Mouse (Mus musculus) limb, embryonic 10.5 days (tissue): ENCODE results near the gene Igf1r. TPM values are rescaled to one million over a fixed set of nuclear protein-coding genes. Genes with fewer than 3 reads are reported as not detected.

Experiments used
- DNase-seq: peaks from one replicate; pipeline ENCODE4 v3.0.0-alpha.2; 2017; ENCODE audit warnings: low spot score
- H3K27ac ChIP-seq: fragments of 300-500 bp; sonication (generic); 2 replicates; pipeline ENCODE4 v1.5.1; 2016; ENCODE audit warnings: mild to moderate bottlenecking
- H3K27me3 ChIP-seq: fragments of 300-500 bp; sonication (generic); 2 replicates; pipeline ENCODE4 v1.6.1; 2016; ENCODE audit warnings: low read depth, mild to moderate bottlenecking; ENCODE audit not compliant: poor library complexity, severe bottlenecking
- H3K36me3 ChIP-seq: fragments of 300-500 bp; sonication (generic); 2 replicates; pipeline ENCODE4 v1.6.1; 2016; ENCODE audit warnings: mild to moderate bottlenecking, moderate library complexity
- H3K4me1 ChIP-seq: fragments of 300-500 bp; sonication (generic); 2 replicates; pipeline ENCODE4 v1.6.1; 2016
- H3K4me3 ChIP-seq: fragments of 300-500 bp; sonication (generic); 2 replicates; pipeline ENCODE4 v1.5.1; 2016; ENCODE audit warnings: mild to moderate bottlenecking, moderate library complexity
- H3K9me3 ChIP-seq: fragments of 300-500 bp; sonication (generic); replicated peaks from 2 replicates; pipeline ENCODE4 v1.6.1; 2016; ENCODE audit warnings: mild to moderate bottlenecking
- WGBS: fragments of 180-500 bp; shearing (Covaris S2); methylation state at CpG from one replicate; pipeline ENCODE4 v1.1.7; 2016; 5-methylcytosine and 5-hydroxymethylcytosine counted together
- polyA plus RNA-seq: library from polyadenylated mRNA; unstranded; fragments of >200 nt; fragmentation: Nextera tagmentation; extraction: Ambion mirVana; gene quantifications from 2 replicates; pipeline ENCODE4 v1.2.1, GENCODE M21; 2016

Gene Igf1r
- polyA plus RNA-seq, 1 experiment from 2014 or later = 27.9 TPM

DNA sequence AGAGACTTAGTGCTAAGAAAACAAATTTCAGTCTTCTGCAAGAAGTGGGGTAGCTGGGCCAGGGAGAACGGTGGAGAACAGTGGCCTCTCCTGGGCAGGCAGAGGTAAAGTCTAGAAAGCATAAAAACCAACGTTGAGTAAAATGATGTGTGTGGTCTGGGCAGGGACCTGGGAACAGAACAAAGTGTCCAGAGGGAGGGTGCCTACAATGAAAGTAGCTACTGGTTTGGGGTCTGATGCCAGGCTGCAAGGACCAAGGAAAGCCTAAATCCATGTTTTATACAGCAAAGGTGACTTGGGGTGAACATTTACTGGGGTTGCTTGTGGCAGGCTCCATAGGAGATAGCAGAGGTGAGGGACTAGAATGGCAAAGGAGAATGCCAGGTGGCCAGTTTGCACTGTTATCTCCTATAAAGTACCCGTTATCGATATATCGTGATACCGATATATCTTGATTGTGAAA, 175.2 kb downstream of the Igf1r start:
- peak overlapping the region; percentile 93 for H3K27ac ChIP-seq
- no peaks in the 10 kb centered on the region for H3K27me3 ChIP-seq
- WGBS = 44% methylated on average over 6 of the region's 6 CpGs
- H3K4me3 ChIP-seq = peak overlapping the region; percentile 74
- H3K4me1 ChIP-seq = peaks cover 39% of the 10 kb centered on the region
- no peaks in the 10 kb centered on the region for H3K36me3 ChIP-seq
- DNase-seq = no peak
- H3K9me3 ChIP-seq = no peaks in the 10 kb centered on the region

DNA sequence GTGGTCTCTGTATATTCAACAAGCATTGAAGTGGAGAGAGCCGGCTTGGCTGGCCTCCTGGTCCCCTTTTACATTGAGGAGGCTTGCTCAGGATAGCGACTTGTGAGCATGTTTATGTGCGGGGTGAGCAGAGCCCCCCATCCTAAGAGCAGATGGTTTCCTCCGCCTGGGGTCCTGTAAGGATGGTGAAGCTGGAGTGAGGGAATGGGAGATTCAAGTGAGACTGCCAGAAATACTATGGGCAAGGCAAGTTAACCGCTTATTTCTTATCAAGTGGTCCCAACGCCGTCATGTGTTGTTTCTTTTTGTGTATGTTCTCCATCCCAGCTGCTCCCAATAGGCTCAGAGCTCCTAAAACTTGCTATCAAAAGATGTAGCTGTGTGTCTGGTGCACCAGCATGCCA, 175.6 kb downstream of the Igf1r start:
- H3K27me3 ChIP-seq = no peaks in the 10 kb centered on the region
- H3K36me3 ChIP-seq = no peaks in the 10 kb centered on the region
- 17% methylated on average over 7 of the region's 7 CpGs for WGBS
- H3K9me3 ChIP-seq = no peaks in the 10 kb centered on the region
- peaks cover 40% of the 10 kb centered on the region for H3K4me1 ChIP-seq
- peak overlapping the region; percentile 93 for H3K27ac ChIP-seq
- DNase-seq = no peak
- peak overlapping the region; percentile 74 for H3K4me3 ChIP-seq

DNA sequence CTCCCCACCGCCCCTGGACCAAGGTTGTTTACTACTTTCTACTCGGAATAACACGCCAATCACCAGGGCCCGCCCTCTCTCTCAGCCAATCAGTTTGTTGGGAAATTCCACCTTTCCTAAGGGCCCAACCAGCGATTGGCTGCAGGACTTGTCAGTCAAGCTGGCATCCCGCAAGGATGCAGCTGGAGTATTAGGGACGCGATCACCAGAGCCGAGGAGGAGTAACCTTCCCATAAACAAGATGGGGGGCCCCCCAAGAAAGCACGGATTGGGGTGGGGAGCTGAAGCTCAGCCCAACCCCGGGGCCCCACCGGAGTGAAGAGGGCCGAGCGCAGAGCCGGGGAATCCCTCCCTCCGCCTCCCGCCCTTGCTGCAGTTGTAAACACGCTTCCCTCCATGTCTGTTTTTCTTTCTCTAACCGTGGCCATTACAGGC, 176.5 kb downstream of the Igf1r start:
- Histone ChIP-seq H3K27ac (peak overlapping the region; percentile 93), H3K4me3 (peak overlapping the region; percentile 74), H3K4me1 (peaks cover 45% of the 10 kb centered on the region), H3K9me3 (no peaks in the 10 kb centered on the region), H3K36me3 (no peaks in the 10 kb centered on the region), H3K27me3 (no peaks in the 10 kb centered on the region)
- peak; percentile 96 for DNase-seq
- WGBS = under 1% methylated on average over 19 of the region's 19 CpGs

DNA sequence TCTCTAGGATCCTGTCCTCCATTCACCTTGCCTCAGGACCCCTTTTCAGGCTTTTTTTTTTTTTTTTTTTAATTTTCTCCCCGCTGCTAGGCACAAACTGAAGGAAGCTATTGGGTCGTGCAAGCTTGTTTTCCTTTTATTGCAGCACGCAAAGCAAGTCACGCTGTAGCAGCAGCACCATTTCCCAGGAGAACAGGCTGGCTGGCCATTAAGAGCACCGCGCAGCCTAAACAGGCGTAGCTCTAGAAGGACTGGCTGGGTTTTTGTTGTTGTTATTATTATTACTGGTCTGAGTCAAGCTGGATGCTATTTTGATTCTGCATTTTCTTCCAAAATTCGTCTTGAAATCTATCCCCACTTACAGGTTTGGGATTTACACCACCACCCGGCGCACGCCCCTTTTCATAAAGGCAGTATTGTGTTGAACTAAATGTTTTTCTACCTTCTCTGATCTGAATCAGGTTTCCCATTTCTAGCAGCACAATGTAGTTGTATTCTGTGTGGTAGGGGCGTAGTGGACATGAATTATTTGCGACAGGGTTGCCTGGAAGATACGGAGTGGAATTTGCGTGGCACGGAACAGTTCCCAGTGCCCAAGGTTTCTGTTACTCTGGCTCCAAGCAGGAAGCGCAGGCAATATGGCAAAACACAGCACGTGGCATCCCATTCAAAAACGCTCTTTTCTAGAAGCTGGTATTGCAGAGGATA, 177.1 kb downstream of the Igf1r start:
- Histone ChIP-seq H3K9me3 (no peaks in the 10 kb centered on the region), H3K4me3 (peak overlapping the region; percentile 74), H3K36me3 (no peaks in the 10 kb centered on the region), H3K27me3 (no peaks in the 10 kb centered on the region), H3K27ac (peak overlapping the region; percentile 93), H3K4me1 (peaks cover 45% of the 10 kb centered on the region)
- DNase-seq = peak; percentile 88
- WGBS = 4% methylated on average over 19 of the region's 19 CpGs

DNA sequence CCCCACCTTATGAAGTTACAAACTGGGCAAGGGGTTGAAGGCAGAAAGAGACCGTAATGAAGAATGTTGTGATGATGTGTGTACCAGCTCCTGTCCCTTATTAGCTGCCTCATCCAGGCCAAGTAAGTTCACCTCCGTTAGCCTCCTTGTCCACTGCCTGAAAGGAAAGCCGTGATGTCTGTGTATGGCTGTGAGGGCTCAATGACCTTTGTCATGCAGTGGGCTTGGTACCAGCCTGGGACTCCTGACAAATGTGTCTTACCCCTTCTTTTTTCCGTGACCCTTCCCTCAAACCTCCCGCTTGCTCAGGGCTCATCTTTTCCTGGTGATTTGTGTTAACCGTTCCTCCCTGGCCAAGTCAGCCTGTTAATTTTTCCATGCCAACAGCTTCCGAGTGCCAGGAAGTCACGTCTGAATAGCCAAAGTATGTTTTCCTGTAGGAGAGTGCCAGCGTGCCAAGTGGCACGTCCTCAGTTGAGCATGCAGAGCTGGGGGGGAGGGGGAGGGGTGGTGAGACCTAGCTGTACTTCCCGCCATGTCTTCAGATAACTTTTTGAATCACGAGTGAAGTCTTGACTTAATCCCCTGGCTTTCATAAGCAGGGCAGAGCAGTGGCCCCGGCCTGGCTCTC, 178.4 kb downstream of the Igf1r start:
- Histone ChIP-seq H3K4me3 (no peak overlapping the region), H3K4me1 (peaks cover 45% of the 10 kb centered on the region), H3K36me3 (no peaks in the 10 kb centered on the region), H3K9me3 (no peaks in the 10 kb centered on the region), H3K27me3 (no peaks in the 10 kb centered on the region), H3K27ac (peak overlapping the region; percentile 93)
- 75% methylated on average over 13 of the region's 13 CpGs for WGBS
- no peak for DNase-seq

DNA sequence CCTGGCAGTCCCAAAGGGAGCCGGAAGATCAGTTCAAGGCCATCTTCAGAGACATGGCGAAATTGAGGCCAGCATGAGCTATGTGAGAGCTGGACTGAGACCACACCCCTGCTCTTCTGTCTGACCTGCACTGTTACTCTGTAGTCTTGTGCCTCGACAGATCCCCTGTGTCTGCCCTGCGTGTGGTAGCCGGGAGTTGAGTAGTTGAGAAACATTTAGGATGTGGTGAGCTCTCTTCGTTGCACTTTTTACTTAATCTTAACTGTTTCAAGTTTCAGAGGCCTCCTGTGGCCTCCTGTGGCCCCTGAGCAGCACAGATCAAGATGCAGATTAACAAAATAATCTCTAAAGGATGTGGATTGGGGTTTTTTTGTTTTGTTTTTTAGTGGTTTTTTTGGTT, 181.1 kb downstream of the Igf1r start:
- Histone ChIP-seq H3K36me3 (peaks cover 9% of the 10 kb centered on the region; the same call in 1 of the 2 replicates), H3K9me3 (no peaks in the 10 kb centered on the region), H3K27me3 (no peaks in the 10 kb centered on the region), H3K4me3 (no peak overlapping the region), H3K27ac (no peak overlapping the region), H3K4me1 (peaks cover 37% of the 10 kb centered on the region)
- no peak for DNase-seq
- 63% methylated on average over 6 of the region's 6 CpGs for WGBS

DNA sequence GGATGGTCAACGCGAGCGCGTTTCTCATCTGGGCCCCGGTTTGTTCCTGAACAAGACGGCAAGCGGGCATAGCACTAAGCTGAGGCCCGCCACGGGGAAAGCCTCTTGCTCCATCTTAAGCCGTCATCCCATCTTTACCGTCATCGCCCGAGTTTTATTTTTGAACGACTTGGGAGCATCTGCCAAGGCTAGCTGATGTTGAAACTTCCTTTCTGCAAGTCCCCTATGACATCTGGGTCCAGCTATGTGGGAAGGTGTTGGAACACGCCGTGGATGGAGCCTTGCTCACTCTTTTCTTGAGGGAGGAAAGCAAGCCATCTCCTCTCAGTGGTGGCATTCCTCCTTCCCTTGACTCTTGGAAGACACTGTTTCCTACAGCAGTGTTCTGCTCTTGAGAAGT, 182.3 kb downstream of the Igf1r start:
- Histone ChIP-seq H3K36me3 (peaks cover 11% of the 10 kb centered on the region; the same call in 1 of the 2 replicates), H3K9me3 (no peaks in the 10 kb centered on the region), H3K4me3 (no peak overlapping the region), H3K27me3 (no peaks in the 10 kb centered on the region), H3K4me1 (peaks cover 46% of the 10 kb centered on the region), H3K27ac (no peak overlapping the region)
- 94% methylated on average over 16 of the region's 16 CpGs for WGBS
- no peak for DNase-seq

DNA sequence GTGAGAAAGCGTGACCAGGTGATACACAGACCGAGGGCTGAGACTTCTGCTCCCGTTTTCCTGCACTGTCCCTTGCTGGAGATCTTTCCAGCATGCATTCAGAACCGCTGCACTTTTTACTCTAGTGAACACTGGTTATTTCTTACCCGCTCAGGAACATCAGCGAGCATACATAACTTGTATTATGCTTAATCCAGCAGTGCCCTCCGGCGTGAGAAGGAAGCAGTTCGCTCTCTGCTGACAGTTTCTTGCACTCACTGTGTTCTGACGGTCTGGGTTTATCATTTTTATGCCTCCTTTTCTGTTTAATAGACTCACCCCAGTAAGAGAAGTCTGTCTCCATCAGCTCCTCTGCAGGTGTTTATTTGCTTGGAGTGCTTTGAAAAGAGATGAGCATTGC, 183.4 kb downstream of the Igf1r start:
- no peak for DNase-seq
- 91% methylated on average over 10 of the region's 10 CpGs for WGBS
- H3K36me3 ChIP-seq = peaks cover 11% of the 10 kb centered on the region; the same call in 1 of the 2 replicates

DNA sequence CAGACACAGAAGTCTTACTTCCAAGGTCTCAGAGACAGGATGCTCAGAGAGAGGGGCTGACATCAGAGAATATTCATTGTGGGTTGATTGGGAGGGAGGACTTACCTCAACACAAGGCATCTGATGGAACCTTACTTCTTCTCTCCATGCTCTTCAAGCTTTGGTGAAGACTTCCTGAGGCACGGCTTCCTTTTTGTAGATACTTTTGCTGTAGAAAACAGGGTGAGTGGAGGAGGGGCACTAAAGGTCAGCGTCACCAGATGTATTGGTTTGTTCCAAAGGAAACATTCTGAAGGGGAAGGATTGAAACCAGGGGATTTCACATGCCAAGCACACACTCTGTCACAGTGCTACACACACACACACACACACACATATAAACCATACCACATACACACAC, 186.8 kb downstream of the Igf1r start:
- Histone ChIP-seq H3K4me3 (no peak overlapping the region), H3K27me3 (no peaks in the 10 kb centered on the region), H3K27ac (no peak overlapping the region), H3K36me3 (peaks cover 13% of the 10 kb centered on the region; the same call in 1 of the 2 replicates), H3K4me1 (peaks cover 39% of the 10 kb centered on the region), H3K9me3 (no peaks in the 10 kb centered on the region)
- DNase-seq = no peak
- WGBS = 60% methylated on average over 2 of the region's 2 CpGs

More for the DNA sequence above, 183.4 kb downstream of the Igf1r start:
- Histone ChIP-seq H3K4me1 (peaks cover 46% of the 10 kb centered on the region), H3K27me3 (no peaks in the 10 kb centered on the region), H3K27ac (no peak overlapping the region), H3K4me3 (no peak overlapping the region), H3K9me3 (no peaks in the 10 kb centered on the region)

DNA sequence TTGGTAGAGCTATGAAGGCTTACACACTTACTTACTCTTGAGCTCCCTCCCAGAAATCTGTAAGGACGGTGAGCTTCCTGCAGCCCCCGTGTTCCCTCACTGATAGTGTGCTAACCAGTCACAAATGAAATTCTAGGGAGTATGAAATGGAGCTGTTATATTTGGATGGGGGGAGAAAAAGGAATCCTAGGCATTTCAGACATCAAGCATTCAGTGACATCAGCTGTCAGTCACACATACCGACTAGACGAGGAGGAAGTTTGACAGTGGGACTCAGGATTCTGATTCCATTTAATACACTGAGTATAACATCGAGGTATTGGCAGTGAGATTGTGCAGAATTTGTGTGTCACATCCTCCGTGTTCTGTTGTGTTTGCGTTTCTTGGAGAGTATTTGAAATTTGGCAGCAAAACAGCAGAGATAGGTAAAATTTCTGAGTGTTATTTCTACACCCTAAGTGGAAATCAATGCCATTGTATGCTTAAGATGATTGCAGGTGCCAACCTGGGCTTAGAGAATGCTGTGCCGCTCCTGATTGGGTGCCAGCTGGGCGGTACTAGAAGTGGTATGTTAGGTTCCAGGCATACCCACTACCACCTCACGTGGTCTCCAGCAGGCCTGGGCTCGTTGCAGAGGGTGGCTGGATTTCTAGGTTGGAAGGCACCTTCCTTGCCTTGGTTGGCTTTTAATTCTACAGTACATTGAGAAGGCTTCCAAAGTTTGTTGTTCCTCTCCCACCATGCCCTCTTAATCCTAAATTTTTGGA, 187.6 kb downstream of the Igf1r start:
- Histone ChIP-seq H3K36me3 (peaks cover 13% of the 10 kb centered on the region; the same call in 1 of the 2 replicates), H3K4me3 (no peak overlapping the region), H3K4me1 (peaks cover 42% of the 10 kb centered on the region), H3K9me3 (no peaks in the 10 kb centered on the region), H3K27me3 (no peaks in the 10 kb centered on the region), H3K27ac (no peak overlapping the region)
- no peak for DNase-seq
- 85% methylated on average over 11 of the region's 11 CpGs for WGBS

DNA sequence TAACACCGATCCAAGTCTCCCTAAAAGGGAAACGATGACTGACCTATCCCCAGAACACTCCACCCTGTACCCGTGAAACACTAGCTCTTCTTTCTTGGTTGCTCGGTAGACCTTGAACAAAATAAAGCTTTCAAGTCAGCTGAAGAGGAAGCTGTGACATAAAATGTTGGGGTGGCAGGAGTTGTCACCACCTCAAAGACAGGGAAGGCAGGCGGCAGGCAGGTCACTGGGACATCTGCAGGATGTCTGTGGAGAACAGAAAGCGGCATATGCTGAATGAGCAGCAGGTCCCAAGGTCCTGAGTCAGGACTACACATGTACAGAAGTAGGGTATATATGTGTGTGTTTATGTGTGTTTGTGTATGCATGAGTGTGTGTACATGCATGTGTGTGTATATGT, 191.6 kb downstream of the Igf1r start:
- H3K4me1 ChIP-seq = peaks cover 54% of the 10 kb centered on the region
- 82% methylated on average over 6 of the region's 6 CpGs for WGBS
- H3K4me3 ChIP-seq = no peak overlapping the region

DNA sequence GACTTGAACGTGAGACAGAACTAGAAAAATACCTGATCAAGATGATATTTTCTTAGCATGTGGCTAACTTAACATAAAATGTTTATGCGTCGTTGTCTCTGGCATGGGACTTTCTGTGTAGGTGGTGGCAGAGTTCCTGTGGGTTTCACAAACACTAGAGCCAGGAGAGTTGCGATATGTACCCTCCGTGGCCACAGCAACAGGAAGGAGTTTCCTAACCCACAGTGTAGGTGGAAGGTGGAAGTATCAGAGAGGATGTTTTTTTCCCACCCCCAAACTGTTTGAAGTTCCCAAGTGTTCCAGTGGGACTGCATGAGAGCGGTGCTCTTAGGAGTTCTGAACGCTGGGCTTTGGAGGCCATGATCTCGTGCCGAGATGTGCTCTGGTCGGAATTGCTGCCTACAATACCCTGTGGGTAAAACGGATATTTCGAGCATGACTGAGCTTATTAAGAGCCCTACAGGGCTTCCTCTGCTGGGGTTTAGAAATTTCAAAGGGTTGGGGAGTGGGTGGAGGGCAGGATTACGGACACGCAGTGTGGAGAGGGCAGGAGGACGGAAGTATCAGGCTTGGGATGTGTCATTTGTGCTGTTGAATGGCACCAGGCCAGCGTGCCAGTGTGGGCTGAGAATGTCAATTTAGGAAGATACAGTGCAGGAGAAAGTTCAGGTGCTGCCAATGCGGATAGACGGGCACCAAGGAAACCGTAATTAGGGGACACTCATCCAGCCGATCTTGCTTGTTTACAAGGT, 195.8 kb downstream of the Igf1r start:
- Histone ChIP-seq H3K27me3 (no peaks in the 10 kb centered on the region), H3K9me3 (no peaks in the 10 kb centered on the region), H3K4me1 (peaks cover 60% of the 10 kb centered on the region), H3K4me3 (no peak overlapping the region), H3K36me3 (peaks cover 4% of the 10 kb centered on the region; the same call in 1 of the 2 replicates), H3K27ac (no peak overlapping the region)
- WGBS = 84% methylated on average over 20 of the region's 20 CpGs
- DNase-seq = no peak

More for the DNA sequence above, 191.6 kb downstream of the Igf1r start:
- no peak for DNase-seq
- Histone ChIP-seq H3K27me3 (no peaks in the 10 kb centered on the region), H3K9me3 (no peaks in the 10 kb centered on the region), H3K36me3 (peaks cover 6% of the 10 kb centered on the region; the same call in 1 of the 2 replicates), H3K27ac (no peak overlapping the region)
